Mouse (Mus musculus): ENCODE results near the gene Prex1. TPM values are rescaled to one million over a fixed set of nuclear protein-coding genes. Genes with fewer than 3 reads are reported as not detected.

Gene Prex1
- polyA plus RNA-seq, 1 experiment from 2014 or later = 32.7 TPM

DNA sequence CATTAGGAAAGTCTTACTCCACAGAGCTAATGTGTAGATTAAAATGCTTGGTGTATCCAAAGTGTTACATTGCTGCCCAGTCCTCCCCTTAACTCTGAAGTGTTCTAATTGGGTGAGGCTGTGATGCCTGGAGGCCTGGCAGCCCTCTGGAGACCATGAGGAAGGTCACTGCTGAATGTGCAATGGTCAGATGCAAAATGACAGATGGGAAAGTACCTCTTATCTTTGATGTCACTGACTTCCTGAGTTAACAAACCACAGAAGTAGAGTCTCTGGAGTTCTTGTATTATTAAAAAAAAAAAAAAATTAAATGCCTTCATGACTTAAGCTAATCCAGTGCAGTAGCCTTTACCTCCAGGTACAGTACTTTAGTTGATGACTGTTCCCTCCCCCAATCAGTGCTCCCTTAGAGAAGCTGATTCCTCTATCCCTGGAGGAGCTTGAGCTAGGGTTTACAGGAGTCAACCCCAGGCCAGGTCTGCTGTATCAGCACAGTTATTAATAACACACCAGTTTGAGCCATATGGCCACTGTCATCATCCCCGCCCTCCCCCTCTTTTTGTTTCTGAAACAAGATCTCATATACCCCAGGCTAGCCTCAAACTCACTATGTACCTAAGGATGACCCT lies 5.8 kb upstream of the Prex1 start:
- 86% methylated on average over 1 of the region's 1 CpGs for WGBS
- Histone ChIP-seq H3K27ac (no peak overlapping the region), H3K4me1 (peaks cover 4% of the 10 kb centered on the region), H3K9ac (no peak overlapping the region), H3K4me3 (no peak overlapping the region), H3K4me2 (no peak overlapping the region), H3K27me3 (no peaks in the 10 kb centered on the region), H3K36me3 (ENCODE audit: poor library complexity, severe bottlenecking) (no peaks in the 10 kb centered on the region), H3K9me3 (replicated peaks) (no peaks in the 10 kb centered on the region)
- no peak for ATAC-seq

DNA sequence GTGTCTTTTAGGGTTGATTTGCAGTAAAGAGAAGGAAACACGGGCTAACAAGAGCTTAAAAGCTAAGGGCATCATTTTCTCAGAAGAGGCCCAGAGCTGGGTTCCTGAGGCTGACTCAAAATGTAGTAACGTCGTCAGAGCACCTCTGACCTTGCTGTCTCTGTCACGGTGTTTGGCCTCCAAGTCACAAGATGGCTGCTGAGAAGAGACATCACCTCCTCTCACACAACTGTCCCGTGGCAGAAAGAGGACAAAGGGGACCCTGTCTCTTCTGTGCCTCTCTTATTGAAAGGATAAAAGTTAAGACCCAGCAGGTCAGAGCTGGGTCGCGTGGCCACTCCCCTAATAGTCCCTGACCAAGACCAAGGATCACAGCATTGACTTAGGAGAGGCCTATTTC lies 2.4 kb upstream of the Prex1 start:
- Histone ChIP-seq H3K9ac (no peak overlapping the region), H3K4me1 (peaks cover 30% of the 10 kb centered on the region), H3K27ac (no peak overlapping the region), H3K4me2 (no peak overlapping the region), H3K27me3 (no peaks in the 10 kb centered on the region), H3K36me3 (ENCODE audit: poor library complexity, severe bottlenecking) (no peaks in the 10 kb centered on the region), H3K4me3 (no peak overlapping the region), H3K9me3 (replicated peaks) (no peaks in the 10 kb centered on the region)
- ATAC-seq = no peak
- 73% methylated on average over 7 of the region's 7 CpGs for WGBS

- Histone ChIP-seq H3K27me3 (no peaks in the 10 kb centered on the region), H3K9me3 (replicated peaks) (no peaks in the 10 kb centered on the region), H3K4me3 (peak overlapping the region; percentile 73), H3K27ac (no peak overlapping the region), H3K36me3 (ENCODE audit: poor library complexity, severe bottlenecking) (no peaks in the 10 kb centered on the region), H3K4me2 (peak overlapping the region; percentile 83), H3K9ac (peak overlapping the region; percentile 65), H3K4me1 (peaks cover 38% of the 10 kb centered on the region)
- ATAC-seq = no peak
- WGBS = 16% methylated on average over 11 of the region's 11 CpGs
These were observed 731 bp upstream of the Prex1 start for GRCm38 (mm10) chr2:166714427-166714699.

GRCm38 (mm10) chr2:166712801-166713689 lies 587 bp downstream of the Prex1 start:
- Histone ChIP-seq H3K9ac (peak overlapping the region; percentile 86), H3K4me1 (peaks cover 47% of the 10 kb centered on the region), H3K4me3 (peak overlapping the region; percentile 73), H3K9me3 (replicated peaks) (no peaks in the 10 kb centered on the region), H3K4me2 (peak overlapping the region; percentile 83), H3K27me3 (no peaks in the 10 kb centered on the region), H3K27ac (peak overlapping the region; percentile 68), H3K36me3 (ENCODE audit: poor library complexity, severe bottlenecking) (no peaks in the 10 kb centered on the region)
- ATAC-seq = peak; percentile 63
- WGBS = under 1% methylated on average over 64 of the region's 64 CpGs

- WGBS = 5% methylated on average over 4 of the region's 4 CpGs
- peak overlapping the region; percentile 83 for H3K4me2 ChIP-seq
- no peak overlapping the region; the same call in 1 of the 2 replicates for H3K27ac ChIP-seq
- peaks cover 55% of the 10 kb centered on the region for H3K4me1 ChIP-seq
- no peaks in the 10 kb centered on the region for H3K27me3 ChIP-seq
- peak overlapping the region; percentile 73 for H3K4me3 ChIP-seq
- H3K9ac ChIP-seq = peak overlapping the region; percentile 86
- H3K36me3 ChIP-seq (ENCODE audit: poor library complexity, severe bottlenecking) = no peaks in the 10 kb centered on the region
- no peaks in the 10 kb centered on the region for H3K9me3 ChIP-seq (replicated peaks)
- no peak for ATAC-seq
These were observed 1.3 kb downstream of the Prex1 start for GRCm38 (mm10) chr2:166712310-166712709.

DNA sequence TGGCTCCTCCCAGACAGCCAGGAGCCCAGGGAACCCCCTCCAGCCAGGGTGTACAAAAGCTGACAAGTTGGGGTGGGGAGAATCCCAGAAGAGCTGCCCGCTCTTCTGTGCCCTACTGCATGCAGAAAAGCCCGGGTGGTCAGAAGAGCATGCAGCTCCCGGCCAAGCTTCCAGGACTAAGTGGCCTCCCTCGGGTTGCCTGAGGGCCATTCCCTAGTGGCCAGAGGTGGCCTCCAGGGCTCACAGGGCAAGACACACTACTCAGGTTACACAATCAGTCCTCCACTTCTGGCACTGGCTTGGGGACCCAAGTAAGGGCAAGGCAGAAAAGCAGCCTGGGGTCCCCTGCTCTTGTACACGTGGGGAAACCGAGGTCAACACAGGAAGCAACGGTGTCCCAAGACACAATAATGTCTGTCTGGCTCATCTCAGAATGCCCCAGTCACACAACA lies 1.9 kb downstream of the Prex1 start:
- Histone ChIP-seq H3K27ac (no peak overlapping the region), H3K4me2 (peak overlapping the region; percentile 83), H3K36me3 (ENCODE audit: poor library complexity, severe bottlenecking) (no peaks in the 10 kb centered on the region), H3K9ac (peak overlapping the region; percentile 86), H3K4me3 (peak overlapping the region; percentile 73), H3K27me3 (no peaks in the 10 kb centered on the region), H3K9me3 (replicated peaks) (no peaks in the 10 kb centered on the region), H3K4me1 (peaks cover 59% of the 10 kb centered on the region)
- ATAC-seq = no peak
- 17% methylated on average over 7 of the region's 7 CpGs for WGBS

- no peak overlapping the region for H3K27ac ChIP-seq
- no peaks in the 10 kb centered on the region for H3K27me3 ChIP-seq
- H3K36me3 ChIP-seq (ENCODE audit: poor library complexity, severe bottlenecking) = peaks cover 9% of the 10 kb centered on the region
- H3K9ac ChIP-seq = no peak overlapping the region
- H3K4me1 ChIP-seq = peaks cover 59% of the 10 kb centered on the region
- H3K9me3 ChIP-seq (replicated peaks) = no peaks in the 10 kb centered on the region
- no peak for ATAC-seq
- 90% methylated on average over 2 of the region's 2 CpGs for WGBS
- no peak overlapping the region for H3K4me3 ChIP-seq
- H3K4me2 ChIP-seq = no peak overlapping the region
These were observed 3.7 kb downstream of the Prex1 start for GRCm38 (mm10) chr2:166709883-166710282.

GRCm38 (mm10) chr2:166708304-166708703 lies 5.3 kb downstream of the Prex1 start:
- Histone ChIP-seq H3K4me2 (no peak overlapping the region), H3K27ac (no peak overlapping the region), H3K36me3 (ENCODE audit: poor library complexity, severe bottlenecking) (peaks cover 15% of the 10 kb centered on the region), H3K4me1 (peaks cover 52% of the 10 kb centered on the region), H3K4me3 (no peak overlapping the region), H3K9ac (no peak overlapping the region), H3K9me3 (replicated peaks) (no peaks in the 10 kb centered on the region), H3K27me3 (no peaks in the 10 kb centered on the region)
- 86% methylated on average over 8 of the region's 8 CpGs for WGBS
- ATAC-seq = no peak

DNA sequence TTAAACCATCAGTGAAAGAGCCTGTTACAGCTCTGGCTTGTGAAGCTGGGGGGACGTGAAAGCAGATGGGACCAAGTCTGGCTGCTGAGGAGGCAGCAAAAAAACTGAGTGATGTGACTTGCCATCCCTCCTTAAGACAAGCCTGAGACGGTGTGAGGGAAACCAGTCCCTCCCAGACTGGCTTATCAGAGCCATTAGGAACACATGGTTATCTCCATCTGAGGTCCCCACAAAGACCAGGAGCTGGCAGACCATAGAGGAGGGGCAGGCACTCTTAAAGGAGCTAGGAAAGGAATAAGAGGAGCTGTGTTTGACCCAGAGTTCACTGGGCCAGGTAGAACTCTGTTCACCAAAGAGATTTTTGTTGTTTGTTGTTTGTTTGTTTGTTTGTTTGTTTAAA lies 7.1 kb downstream of the Prex1 start:
- WGBS = 77% methylated on average over 2 of the region's 2 CpGs
- Histone ChIP-seq H3K27me3 (no peaks in the 10 kb centered on the region), H3K4me1 (peaks cover 38% of the 10 kb centered on the region), H3K4me2 (no peak overlapping the region), H3K4me3 (no peak overlapping the region), H3K27ac (no peak overlapping the region), H3K9ac (no peak overlapping the region), H3K9me3 (replicated peaks) (no peaks in the 10 kb centered on the region), H3K36me3 (ENCODE audit: poor library complexity, severe bottlenecking) (peaks cover 27% of the 10 kb centered on the region)
- no peak for ATAC-seq

DNA sequence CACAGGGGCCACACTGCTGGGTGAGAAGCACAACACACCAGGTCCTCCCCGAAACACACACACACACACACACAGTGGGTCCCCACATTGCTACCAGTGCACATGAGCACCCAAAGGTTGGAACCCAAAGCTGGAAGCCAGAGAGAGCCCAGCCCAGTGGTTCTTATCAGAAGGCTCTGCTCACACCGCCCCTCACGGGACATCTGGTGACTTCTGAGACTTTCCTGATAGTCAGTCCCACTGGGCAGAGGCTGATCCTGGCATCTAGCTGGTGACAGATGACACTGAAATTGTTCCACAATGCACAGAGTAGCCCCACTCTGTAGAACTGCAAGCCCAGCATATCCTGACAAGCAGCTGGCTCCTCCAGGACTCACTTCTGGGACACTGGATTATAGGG lies 10.1 kb downstream of the Prex1 start:
- no peak for ATAC-seq
- Histone ChIP-seq H3K9ac (no peak overlapping the region), H3K4me2 (no peak overlapping the region), H3K9me3 (replicated peaks) (no peaks in the 10 kb centered on the region), H3K36me3 (ENCODE audit: poor library complexity, severe bottlenecking) (peaks cover 27% of the 10 kb centered on the region), H3K27ac (no peak overlapping the region), H3K4me1 (peaks cover 30% of the 10 kb centered on the region), H3K4me3 (no peak overlapping the region), H3K27me3 (no peaks in the 10 kb centered on the region)
- 96% methylated on average over 3 of the region's 3 CpGs for WGBS

GRCm38 (mm10) chr2:166702113-166702445 lies 11.6 kb downstream of the Prex1 start:
- no peak overlapping the region for H3K4me3 ChIP-seq
- peaks cover 27% of the 10 kb centered on the region for H3K36me3 ChIP-seq (ENCODE audit: poor library complexity, severe bottlenecking)
- H3K9me3 ChIP-seq (replicated peaks) = no peaks in the 10 kb centered on the region
- H3K27me3 ChIP-seq = no peaks in the 10 kb centered on the region
- no peak for ATAC-seq
- H3K9ac ChIP-seq = no peak overlapping the region
- WGBS = 88% methylated on average over 2 of the region's 2 CpGs
- H3K4me2 ChIP-seq = no peak overlapping the region
- H3K4me1 ChIP-seq = peaks cover 20% of the 10 kb centered on the region
- H3K27ac ChIP-seq = no peak overlapping the region

DNA sequence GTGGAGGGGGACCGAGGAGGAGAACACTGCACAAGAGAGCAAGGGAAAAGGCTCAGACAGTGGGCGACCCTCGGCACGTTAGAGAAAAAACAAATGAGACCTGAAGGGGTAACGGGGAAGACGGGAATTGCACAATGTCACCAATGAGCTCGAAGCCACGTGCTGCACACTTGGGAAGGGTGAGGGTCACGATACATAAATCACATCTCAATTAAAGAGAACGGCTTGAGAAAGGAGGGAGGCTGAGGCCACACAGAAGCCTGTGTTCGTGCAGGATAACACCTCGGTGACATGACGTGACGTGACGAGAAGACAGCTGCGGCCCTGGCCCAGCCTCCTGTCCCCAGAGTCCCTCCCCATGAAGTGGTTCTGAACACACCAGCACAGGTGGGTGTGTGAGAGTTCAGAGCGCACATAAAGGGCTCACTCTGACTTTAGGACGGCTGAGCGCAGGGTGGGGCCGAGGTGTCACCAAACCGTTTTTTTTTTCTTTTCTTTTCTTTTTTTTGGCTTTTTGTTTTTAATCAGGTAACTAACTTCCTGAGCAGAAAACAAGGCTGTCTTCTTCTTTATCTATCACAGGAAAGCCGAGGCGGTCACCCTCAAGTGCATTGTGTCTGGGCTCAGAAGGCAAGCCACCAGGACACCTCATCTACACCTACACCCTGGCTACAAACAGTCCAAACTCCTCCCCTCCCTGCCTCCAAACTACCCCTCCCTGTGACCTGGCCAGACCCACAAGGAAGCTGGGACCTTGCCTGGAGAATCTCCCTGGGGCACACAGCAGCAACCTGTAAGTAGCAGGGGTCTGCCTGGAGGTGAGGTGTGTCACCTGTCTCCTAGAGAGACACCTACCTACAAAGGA lies 12.2 kb downstream of the Prex1 start:
- H3K4me3 ChIP-seq = no peak overlapping the region
- no peak for ATAC-seq
- no peaks in the 10 kb centered on the region for H3K9me3 ChIP-seq (replicated peaks)
- peaks cover 18% of the 10 kb centered on the region for H3K4me1 ChIP-seq
- peaks cover 27% of the 10 kb centered on the region for H3K36me3 ChIP-seq (ENCODE audit: poor library complexity, severe bottlenecking)
- no peaks in the 10 kb centered on the region for H3K27me3 ChIP-seq
- no peak overlapping the region for H3K4me2 ChIP-seq
- no peak overlapping the region for H3K27ac ChIP-seq
- 74% methylated on average over 23 of the region's 23 CpGs for WGBS
- H3K9ac ChIP-seq = no peak overlapping the region

Measured in forebrain, embryonic 13.5 days (tissue).